Mouse (Mus musculus): ENCODE measurements around the gene Atp5s. TPM values are rescaled to one million over a fixed set of nuclear protein-coding genes. Genes with fewer than 3 reads are reported as not detected.
A peak's percentile ranks its signal among the peaks of the same experiment; 100 is the strongest.

Atp5s gene
- polyA plus RNA-seq, 1 experiment from 2014 or later, result 29.4 TPM

DNA sequence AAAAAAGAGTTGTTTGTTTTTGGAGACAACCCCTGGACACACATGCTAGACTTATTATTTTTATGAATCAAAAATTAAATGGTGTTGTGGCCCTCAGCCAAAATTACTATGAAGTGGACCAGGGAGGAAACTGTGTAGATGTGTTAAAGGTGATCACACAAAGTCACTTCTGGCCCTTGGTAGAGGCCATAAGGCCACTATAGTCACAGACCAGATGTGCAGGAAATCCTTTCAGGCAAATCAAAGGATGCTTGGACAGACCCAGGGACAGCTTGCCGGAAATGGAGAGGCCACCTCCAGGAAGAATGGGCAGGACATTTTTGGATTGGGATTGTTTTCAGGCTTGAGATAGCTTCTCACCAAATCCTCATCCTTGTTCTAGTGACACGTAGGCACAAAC, 36.9 kb downstream of the Atp5s start:
- no peak overlapping the region for H3K4me3 ChIP-seq (ENCODE audit: low read depth, low read length)
- H3K27me3 ChIP-seq (ENCODE audit: insufficient read depth, low read length), result no peaks in the 10 kb centered on the region
- peaks cover 9% of the 10 kb centered on the region; the same call in 1 of the 2 replicates for H3K4me1 ChIP-seq (ENCODE audit: insufficient read depth)
- 65% methylated on average over 2 of the region's 2 CpGs for WGBS
- H3K9ac ChIP-seq, result no peak overlapping the region
- peak; percentile 58 for DNase-seq
- no peaks in the 10 kb centered on the region for H3K9me3 ChIP-seq (ENCODE audit: low read depth, low read length)
- ATAC-seq (ENCODE audit: insufficient read depth), result no peak
- no peak for TF ChIP-seq CTCF (IDR thresholded peaks at IDR 0.05; ENCODE audit: low read depth)
- no peaks in the 10 kb centered on the region for H3K36me3 ChIP-seq (ENCODE audit: insufficient read depth)
- no peak overlapping the region for H3K27ac ChIP-seq (ENCODE audit: low read depth)
- no peak overlapping the region for H3K4me2 ChIP-seq

DNA sequence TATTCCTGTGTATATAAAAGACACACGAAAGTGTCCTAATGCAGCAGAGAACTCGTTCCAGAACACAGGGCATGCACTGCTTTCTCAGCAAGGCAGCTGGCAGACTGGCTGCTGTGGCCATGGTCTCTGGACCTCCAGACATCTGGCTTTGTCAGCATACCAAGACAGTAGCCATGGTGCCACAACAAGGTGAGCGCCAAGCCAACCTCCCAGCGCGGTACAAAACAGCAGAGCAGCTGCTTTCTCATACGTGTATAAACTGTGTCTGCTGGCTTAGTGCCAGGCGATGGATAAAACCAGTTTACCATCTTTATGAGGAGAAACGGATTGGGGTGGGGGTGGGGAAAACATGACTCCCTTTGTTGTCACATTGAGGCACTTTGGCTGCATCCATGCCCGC, 40.8 kb downstream of the Atp5s start:
- DNase-seq (peak; percentile 46), ATAC-seq (ENCODE audit: insufficient read depth) (no peak)
- 61% methylated on average over 9 of the region's 9 CpGs for WGBS

DNA sequence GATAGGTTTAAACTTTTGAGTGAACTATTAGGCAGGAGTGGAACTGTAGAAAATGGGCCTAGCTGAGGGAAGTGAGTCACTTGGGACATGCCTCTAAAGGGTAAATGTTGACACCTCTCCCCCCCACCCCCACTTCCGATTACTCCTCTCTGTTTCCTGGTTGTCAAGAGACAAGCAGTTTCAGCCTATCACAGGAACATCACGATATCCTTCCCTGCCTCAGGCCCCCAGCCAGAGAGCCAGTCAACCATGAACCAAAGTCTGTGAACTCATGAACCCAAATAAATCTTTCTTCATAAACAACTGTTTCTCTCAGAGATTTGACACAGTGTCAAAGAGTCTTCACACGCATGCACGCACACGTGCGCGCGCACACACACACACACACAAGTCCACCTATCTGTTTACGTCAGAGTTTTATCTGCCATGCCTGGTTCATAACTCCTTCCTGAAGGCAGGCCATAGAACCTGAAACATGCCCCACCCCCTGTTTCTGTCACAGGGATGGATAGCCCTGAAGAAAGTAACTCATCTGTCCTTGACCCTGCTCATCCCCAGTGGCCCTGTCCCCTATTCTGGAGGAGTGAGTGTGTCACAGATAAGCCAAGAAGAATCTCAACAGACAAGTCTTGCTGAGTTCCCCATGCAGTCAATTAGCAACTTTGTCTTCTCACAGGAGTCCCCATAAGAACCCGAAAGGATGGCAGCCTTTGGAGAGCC, 41.6 kb downstream of the Atp5s start:
- Histone ChIP-seq H3K27me3 (ENCODE audit: insufficient read depth, low read length) (no peaks in the 10 kb centered on the region), H3K4me1 (ENCODE audit: insufficient read depth) (no peaks in the 10 kb centered on the region), H3K9ac (no peak overlapping the region), H3K9me3 (ENCODE audit: low read depth, low read length) (no peaks in the 10 kb centered on the region), H3K36me3 (ENCODE audit: insufficient read depth) (no peaks in the 10 kb centered on the region), H3K4me3 (ENCODE audit: low read depth, low read length) (no peak overlapping the region), H3K4me2 (no peak overlapping the region), H3K27ac (ENCODE audit: low read depth) (no peak overlapping the region)
- 0 out of 2 replicates have a peak, but pooled peaks have one; percentile 29 for ATAC-seq (ENCODE audit: insufficient read depth)
- 73% methylated on average over 10 of the region's 10 CpGs for WGBS
- no peak for TF ChIP-seq CTCF (IDR thresholded peaks at IDR 0.05; ENCODE audit: low read depth)
- DNase-seq, result no peak

More for the DNA sequence above, 40.8 kb downstream of the Atp5s start:
- Histone ChIP-seq H3K27ac (ENCODE audit: low read depth) (no peak overlapping the region), H3K27me3 (ENCODE audit: insufficient read depth, low read length) (no peaks in the 10 kb centered on the region), H3K9ac (no peak overlapping the region), H3K4me1 (ENCODE audit: insufficient read depth) (no peaks in the 10 kb centered on the region), H3K4me3 (ENCODE audit: low read depth, low read length) (no peak overlapping the region), H3K36me3 (ENCODE audit: insufficient read depth) (no peaks in the 10 kb centered on the region), H3K9me3 (ENCODE audit: low read depth, low read length) (no peaks in the 10 kb centered on the region), H3K4me2 (no peak overlapping the region)
- TF ChIP-seq CTCF (IDR thresholded peaks at IDR 0.05; ENCODE audit: low read depth), result no peak

DNA sequence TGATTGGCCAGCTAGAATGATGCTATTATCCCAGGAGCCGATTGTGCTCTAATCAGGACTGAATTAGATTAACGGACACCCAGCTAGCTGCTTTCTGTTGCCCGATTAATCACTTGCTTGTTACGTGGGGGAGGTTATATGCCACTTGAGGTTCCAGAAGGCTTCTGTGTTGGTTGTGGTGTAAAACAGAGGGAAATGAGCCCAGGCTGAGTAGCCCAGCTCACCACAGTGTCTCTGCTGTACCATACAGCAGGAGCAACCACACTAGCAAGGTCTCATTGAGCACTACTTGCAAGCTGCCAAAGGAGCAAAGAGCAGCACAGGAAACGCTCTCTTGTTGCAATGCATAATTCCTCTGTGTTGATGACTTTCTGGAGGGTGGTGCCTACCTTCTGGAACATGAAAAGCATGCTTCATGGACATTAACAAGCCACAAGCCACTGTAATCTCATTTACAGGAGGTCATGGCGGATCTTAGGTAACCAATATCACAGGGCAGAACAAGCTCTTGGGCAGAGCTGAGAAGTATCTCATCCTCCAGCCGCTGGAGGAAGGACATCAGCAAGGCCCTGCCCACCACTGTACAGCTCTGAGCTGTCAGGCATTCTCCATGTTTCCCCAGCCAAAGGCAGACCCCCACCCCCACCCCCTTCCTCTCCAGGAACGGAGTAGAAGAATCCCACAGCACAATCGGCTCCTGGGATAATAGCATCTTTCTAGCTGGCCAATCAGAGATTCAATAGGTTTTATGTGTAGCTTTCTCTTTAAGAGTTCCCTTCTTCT, 42.9 kb downstream of the Atp5s start:
- H3K27ac ChIP-seq (ENCODE audit: low read depth), result no peak overlapping the region
- H3K4me2 ChIP-seq, result no peak overlapping the region
- ATAC-seq (ENCODE audit: insufficient read depth), result no peak
- no peak overlapping the region for H3K9ac ChIP-seq
- 52% methylated on average over 9 of the region's 9 CpGs for WGBS
- TF ChIP-seq CTCF (IDR thresholded peaks at IDR 0.05; ENCODE audit: low read depth), result no peak
- no peaks in the 10 kb centered on the region for H3K27me3 ChIP-seq (ENCODE audit: insufficient read depth, low read length)
- DNase-seq, result no peak
- no peaks in the 10 kb centered on the region for H3K4me1 ChIP-seq (ENCODE audit: insufficient read depth)
- H3K36me3 ChIP-seq (ENCODE audit: insufficient read depth), result no peaks in the 10 kb centered on the region
- H3K9me3 ChIP-seq (ENCODE audit: low read depth, low read length), result no peaks in the 10 kb centered on the region
- H3K4me3 ChIP-seq (ENCODE audit: low read depth, low read length), result no peak overlapping the region

DNA sequence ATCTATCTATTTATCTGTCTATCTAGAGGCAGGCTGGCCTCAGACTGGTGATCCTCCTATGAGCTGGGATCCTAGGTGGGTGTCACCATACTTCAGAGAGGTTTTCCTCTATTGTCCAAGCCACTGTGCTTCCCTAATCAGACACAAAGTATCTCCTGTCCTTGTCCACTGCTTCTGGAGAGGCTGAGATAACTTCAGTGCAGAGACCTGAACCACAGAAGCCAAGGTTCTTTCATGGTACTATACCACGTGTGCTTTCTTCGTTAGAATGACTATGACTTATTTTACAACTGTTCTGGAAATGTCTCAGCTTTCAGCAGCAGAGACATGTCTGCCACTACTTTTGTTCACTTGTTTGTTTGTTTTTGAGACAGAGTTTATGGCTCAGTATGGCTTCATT, 44.1 kb downstream of the Atp5s start:
- Histone ChIP-seq H3K27me3 (ENCODE audit: insufficient read depth, low read length) (no peaks in the 10 kb centered on the region), H3K36me3 (ENCODE audit: insufficient read depth) (no peaks in the 10 kb centered on the region), H3K27ac (ENCODE audit: low read depth) (no peak overlapping the region), H3K4me2 (no peak overlapping the region), H3K4me1 (ENCODE audit: insufficient read depth) (no peaks in the 10 kb centered on the region), H3K4me3 (ENCODE audit: low read depth, low read length) (no peak overlapping the region), H3K9ac (no peak overlapping the region), H3K9me3 (ENCODE audit: low read depth, low read length) (no peaks in the 10 kb centered on the region)
- ATAC-seq (ENCODE audit: insufficient read depth) (no peak), DNase-seq (no peak)
- 84% methylated on average over 2 of the region's 2 CpGs for WGBS
- no peak for TF ChIP-seq CTCF (IDR thresholded peaks at IDR 0.05; ENCODE audit: low read depth)

DNA sequence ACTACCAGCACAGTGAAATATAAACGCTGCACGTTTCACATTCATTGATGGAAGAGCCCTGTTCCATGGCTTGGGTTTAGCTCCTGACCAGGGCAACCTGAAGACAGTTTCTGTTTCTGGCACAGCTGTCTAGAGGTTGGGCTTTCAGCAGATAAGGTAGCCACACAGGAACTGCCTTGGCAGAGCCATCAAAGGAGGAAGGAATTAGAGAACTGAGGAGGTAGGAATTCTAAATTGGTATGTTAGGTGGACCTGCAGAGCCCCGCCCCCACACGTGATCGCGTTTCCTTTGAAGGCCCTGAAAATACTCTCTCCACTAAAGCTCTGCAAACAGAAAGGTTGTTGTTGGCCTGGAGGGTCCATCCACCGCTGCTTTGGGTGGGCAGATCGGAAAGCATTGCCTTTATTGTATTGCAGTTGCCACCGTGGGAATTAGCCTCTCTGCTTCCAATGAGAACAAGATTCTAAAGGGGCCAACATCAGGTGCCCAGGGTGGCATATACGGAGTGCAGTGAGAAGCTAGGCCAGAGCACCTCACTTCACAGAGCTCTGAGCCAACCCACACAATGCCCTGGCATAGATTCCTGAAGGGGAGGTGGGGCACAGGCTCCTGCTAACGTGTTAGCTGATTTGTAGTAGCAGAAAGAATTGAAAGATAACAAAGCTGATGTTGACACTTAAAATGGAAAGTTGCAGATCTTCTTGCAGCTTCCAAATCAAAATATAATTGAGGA, 52.0 kb downstream of the Atp5s start:
- no peak for TF ChIP-seq CTCF (IDR thresholded peaks at IDR 0.05; ENCODE audit: low read depth)
- DNase-seq (peak; percentile 52), ATAC-seq (ENCODE audit: insufficient read depth) (no peak; the same call in 1 of the 2 replicates)
- 52% methylated on average over 11 of the region's 11 CpGs for WGBS
- Histone ChIP-seq H3K36me3 (ENCODE audit: insufficient read depth) (no peaks in the 10 kb centered on the region), H3K27ac (ENCODE audit: low read depth) (no peak overlapping the region), H3K9me3 (ENCODE audit: low read depth, low read length) (no peaks in the 10 kb centered on the region), H3K9ac (no peak overlapping the region), H3K27me3 (ENCODE audit: insufficient read depth, low read length) (no peaks in the 10 kb centered on the region), H3K4me2 (no peak overlapping the region), H3K4me1 (ENCODE audit: insufficient read depth) (no peaks in the 10 kb centered on the region), H3K4me3 (ENCODE audit: low read depth, low read length) (no peak overlapping the region)

DNA sequence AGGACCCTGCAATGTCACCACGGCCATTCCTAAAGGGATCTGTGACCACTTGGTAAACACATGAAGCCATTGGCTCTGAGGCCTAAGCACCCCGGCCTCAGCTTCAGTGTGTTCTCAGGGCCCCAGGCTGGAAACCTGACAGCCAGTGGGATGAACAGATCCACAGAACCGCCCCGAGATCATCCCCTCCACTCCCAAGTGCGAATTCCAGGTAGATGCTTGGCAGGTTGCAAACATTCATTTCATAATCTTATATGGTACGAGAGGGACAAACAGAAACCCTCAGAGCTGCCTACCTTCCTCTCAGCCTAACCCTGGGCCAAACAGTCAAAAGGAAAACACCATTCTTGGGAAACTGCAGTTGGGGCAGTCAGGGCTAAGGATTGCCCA, 52.6 kb downstream of the Atp5s start:
- no peak for TF ChIP-seq CTCF (IDR thresholded peaks at IDR 0.05; ENCODE audit: low read depth)
- Histone ChIP-seq H3K4me3 (ENCODE audit: low read depth, low read length) (no peak overlapping the region), H3K36me3 (ENCODE audit: insufficient read depth) (no peaks in the 10 kb centered on the region), H3K4me2 (no peak overlapping the region), H3K27ac (ENCODE audit: low read depth) (no peak overlapping the region), H3K27me3 (ENCODE audit: insufficient read depth, low read length) (no peaks in the 10 kb centered on the region), H3K9me3 (ENCODE audit: low read depth, low read length) (no peaks in the 10 kb centered on the region), H3K4me1 (ENCODE audit: insufficient read depth) (peaks cover 3% of the 10 kb centered on the region; the same call in 1 of the 2 replicates), H3K9ac (no peak overlapping the region)
- ATAC-seq (ENCODE audit: insufficient read depth), result no peak
- 82% methylated on average over 6 of the region's 6 CpGs for WGBS
- DNase-seq, result no peak
